Mouse (Mus musculus): ENCODE measurements around the gene Rbm39. TPM values are rescaled to one million over a fixed set of nuclear protein-coding genes. Genes with fewer than 3 reads are reported as not detected.

Rbm39 gene
- polyA plus RNA-seq (2014; fragmentation: Nextera tagmentation; extraction: Ambion mirVana): 723 and 726 TPM in 2 replicates

DNA sequence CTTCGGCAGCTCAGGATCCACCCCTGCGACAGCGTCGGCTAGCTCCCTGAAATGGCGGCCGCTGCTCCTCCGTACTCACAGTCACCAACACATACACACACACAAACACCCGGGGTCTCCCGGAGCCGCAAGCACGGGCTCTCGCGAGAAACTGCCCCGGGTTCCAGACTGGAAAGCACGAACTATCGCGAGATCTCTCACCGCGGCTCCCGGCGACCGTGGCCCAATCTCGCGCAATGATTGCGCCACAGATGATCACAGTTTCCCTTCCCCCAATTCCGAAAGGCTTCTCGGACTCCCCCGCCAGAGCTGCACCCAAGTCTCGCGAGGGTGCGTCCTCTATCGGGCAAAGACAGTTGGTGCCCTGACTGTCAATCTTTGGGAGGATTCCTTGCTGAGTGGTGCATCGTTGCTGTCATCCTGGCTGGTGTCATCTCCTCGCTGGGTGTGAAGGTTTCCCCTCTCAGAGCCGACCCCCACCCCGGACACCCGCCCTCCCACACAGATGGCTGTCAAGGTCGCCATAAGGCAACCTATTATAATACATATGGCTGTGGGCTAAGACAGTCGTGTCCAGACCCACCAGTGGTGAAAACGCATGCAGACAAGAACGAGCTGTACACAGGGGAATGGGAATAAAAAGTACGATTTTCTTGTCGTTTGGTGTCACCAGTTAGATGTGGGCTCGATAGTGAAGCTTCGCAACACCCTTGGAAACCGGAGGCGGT is at the start of gene Rbm39:
Gene Rbm39 (minus strand): TSS at position 145 of the 728 bp plus-strand sequence.
- Histone ChIP-seq H3K4me1 (ENCODE audit: control insufficient read depth, insufficient read depth, low read length) (peaks cover 4% of the 10 kb centered on the region; the same call in 1 of the 2 replicates), H3K4me3 (ENCODE audit: low read depth, low read length) (peak within 1 kb of the TSS; percentile 99), H3K27me3 (ENCODE audit: control insufficient read depth, insufficient read depth, low read length) (no peaks in the 10 kb centered on the region), H3K27ac (replicated peaks; ENCODE audit: low read depth, low read length) (peak within 1 kb of the TSS; percentile 93), H3K9ac (ENCODE audit: low read length) (peak within 1 kb of the TSS; percentile 100), H3K36me3 (ENCODE audit: control insufficient read depth, insufficient read depth, low read length) (peaks cover 13% of the 10 kb centered on the region), H3K4me2 (ENCODE audit: low read depth, severe bottlenecking) (peak within 1 kb of the TSS; percentile 78), H3K9me3 (ENCODE audit: control insufficient read depth, low read length) (no peaks in the 10 kb centered on the region)
- WGBS: under 1% methylated on average over 47 of the region's 47 CpGs
- ATAC-seq (ENCODE audit: insufficient number of reproducible peaks, low FRiP score, low TSS enrichment, low read depth): peak; percentile 95
- peak; percentile 100 for DNase-seq (ENCODE audit: low spot score)

DNA sequence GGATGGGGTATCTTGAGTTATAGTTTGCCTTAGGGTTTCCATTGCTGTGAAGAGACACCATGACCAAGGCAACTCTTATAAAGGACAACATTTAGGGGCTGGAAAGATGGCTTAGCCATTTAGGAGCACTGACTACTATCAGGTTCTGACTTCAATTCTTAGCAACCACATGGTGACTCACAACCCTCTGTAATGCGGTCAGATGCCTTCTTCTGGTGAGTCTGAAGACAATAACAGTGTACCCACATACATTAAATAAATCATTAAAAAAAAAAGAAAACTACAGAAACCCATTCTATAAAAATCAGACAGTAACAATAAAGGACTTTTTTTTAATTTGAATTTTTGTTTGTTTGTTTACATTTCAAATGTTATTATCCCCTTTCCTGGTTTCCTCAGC is 49.1 kb upstream of the Rbm39 start:
- H3K27ac ChIP-seq (replicated peaks; ENCODE audit: low read depth, low read length): no peak overlapping the region
- H3K4me1 ChIP-seq (ENCODE audit: control insufficient read depth, insufficient read depth, low read length): 0 out of 2 replicates have a peak, but pooled peaks cover under 1% of the 10 kb centered on the region
- DNase-seq (ENCODE audit: low spot score) (no peak), ATAC-seq (ENCODE audit: insufficient number of reproducible peaks, low FRiP score, low TSS enrichment, low read depth) (no peak)
- H3K4me3 ChIP-seq (ENCODE audit: low read depth, low read length): no peak overlapping the region
- no peak overlapping the region for H3K4me2 ChIP-seq (ENCODE audit: low read depth, severe bottlenecking)
- H3K9me3 ChIP-seq (ENCODE audit: control insufficient read depth, low read length): no peaks in the 10 kb centered on the region
- 95% methylated on average over 1 of the region's 1 CpGs for WGBS
- no peak overlapping the region for H3K9ac ChIP-seq (ENCODE audit: low read length)
- peaks cover 2% of the 10 kb centered on the region; the same call in 1 of the 2 replicates for H3K36me3 ChIP-seq (ENCODE audit: control insufficient read depth, insufficient read depth, low read length)
- H3K27me3 ChIP-seq (ENCODE audit: control insufficient read depth, insufficient read depth, low read length): no peaks in the 10 kb centered on the region

DNA sequence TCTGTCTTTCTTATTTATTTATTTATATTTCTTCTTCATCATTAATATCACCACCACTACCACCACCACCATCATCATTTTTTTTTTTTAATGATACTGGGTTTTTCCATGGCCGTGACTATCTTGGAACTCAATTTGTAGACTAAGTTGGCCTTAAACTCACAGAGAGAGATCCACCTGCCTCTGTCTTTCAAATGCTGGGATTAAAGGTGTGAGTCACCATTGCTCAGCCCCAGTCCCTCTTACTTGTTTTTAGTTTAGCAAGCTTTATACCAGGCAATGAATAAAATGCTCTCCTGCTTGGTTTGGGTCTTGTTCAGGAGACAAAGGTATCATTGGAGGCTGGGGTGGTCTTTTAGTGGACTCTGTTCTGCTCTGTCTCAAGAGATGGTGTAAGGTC is 47.7 kb upstream of the Rbm39 start:
- 91% methylated on average over 1 of the region's 1 CpGs for WGBS
- DNase-seq (ENCODE audit: low spot score) (no peak), ATAC-seq (ENCODE audit: insufficient number of reproducible peaks, low FRiP score, low TSS enrichment, low read depth) (no peak)
- no peak overlapping the region for H3K4me3 ChIP-seq (ENCODE audit: low read depth, low read length)
- no peaks in the 10 kb centered on the region for H3K4me1 ChIP-seq (ENCODE audit: control insufficient read depth, insufficient read depth, low read length)
- no peak overlapping the region for H3K9ac ChIP-seq (ENCODE audit: low read length)
- peaks cover 2% of the 10 kb centered on the region; the same call in 1 of the 2 replicates for H3K36me3 ChIP-seq (ENCODE audit: control insufficient read depth, insufficient read depth, low read length)
- no peaks in the 10 kb centered on the region for H3K9me3 ChIP-seq (ENCODE audit: control insufficient read depth, low read length)
- H3K4me2 ChIP-seq (ENCODE audit: low read depth, severe bottlenecking): no peak overlapping the region
- H3K27me3 ChIP-seq (ENCODE audit: control insufficient read depth, insufficient read depth, low read length): no peaks in the 10 kb centered on the region
- no peak overlapping the region for H3K27ac ChIP-seq (replicated peaks; ENCODE audit: low read depth, low read length)

DNA sequence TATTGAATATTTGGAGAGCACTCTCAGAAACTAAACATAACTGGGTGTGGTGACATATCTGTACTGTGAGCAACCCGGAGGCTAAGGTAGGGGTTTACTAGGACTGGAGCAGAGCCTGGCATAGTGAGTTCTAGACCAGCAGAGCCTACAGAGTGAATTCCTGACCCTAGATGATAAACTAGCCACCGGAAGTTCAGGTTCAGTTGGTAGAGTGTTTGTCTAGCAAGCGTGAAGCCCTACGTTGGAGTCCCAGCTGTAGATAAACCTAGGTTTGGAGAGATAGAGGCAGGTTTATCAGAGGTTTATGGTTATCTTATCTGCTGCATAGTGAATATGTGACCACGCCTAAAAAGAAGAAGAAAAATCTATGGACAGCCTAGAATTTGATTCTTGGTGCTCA is 44.0 kb upstream of the Rbm39 start:
- 90% methylated on average over 5 of the region's 5 CpGs for WGBS
- Histone ChIP-seq H3K27ac (replicated peaks; ENCODE audit: low read depth, low read length) (no peak overlapping the region), H3K4me1 (ENCODE audit: control insufficient read depth, insufficient read depth, low read length) (no peaks in the 10 kb centered on the region), H3K4me3 (ENCODE audit: low read depth, low read length) (no peak overlapping the region), H3K9ac (ENCODE audit: low read length) (no peak overlapping the region), H3K27me3 (ENCODE audit: control insufficient read depth, insufficient read depth, low read length) (no peaks in the 10 kb centered on the region), H3K36me3 (ENCODE audit: control insufficient read depth, insufficient read depth, low read length) (peaks cover 2% of the 10 kb centered on the region; the same call in 1 of the 2 replicates), H3K4me2 (ENCODE audit: low read depth, severe bottlenecking) (no peak overlapping the region), H3K9me3 (ENCODE audit: control insufficient read depth, low read length) (no peaks in the 10 kb centered on the region)
- DNase-seq (ENCODE audit: low spot score): no peak
- ATAC-seq (ENCODE audit: insufficient number of reproducible peaks, low FRiP score, low TSS enrichment, low read depth): no peak

DNA sequence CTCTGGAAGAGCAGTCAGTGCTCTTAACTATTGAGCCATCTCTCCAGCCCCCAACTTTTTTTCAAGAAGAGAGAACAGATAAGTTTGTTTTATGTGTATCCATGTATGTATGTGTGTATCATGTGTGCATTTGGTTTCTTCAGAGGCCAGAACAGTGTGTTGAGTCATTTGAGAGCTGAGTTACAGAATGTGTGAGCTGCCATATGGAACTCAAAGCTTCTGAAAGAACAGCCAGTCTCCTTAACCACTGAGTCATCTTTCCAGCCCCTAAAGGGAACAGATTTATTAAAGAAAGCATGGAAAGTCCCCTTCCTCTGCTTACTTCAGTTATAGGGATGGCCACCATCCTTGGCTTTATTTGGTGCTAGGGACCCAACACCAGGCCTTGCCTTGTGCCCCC is 42.1 kb upstream of the Rbm39 start:
- no peaks in the 10 kb centered on the region for H3K4me1 ChIP-seq (ENCODE audit: control insufficient read depth, insufficient read depth, low read length)
- no peak for ATAC-seq (ENCODE audit: insufficient number of reproducible peaks, low FRiP score, low TSS enrichment, low read depth)
- no peak overlapping the region for H3K4me2 ChIP-seq (ENCODE audit: low read depth, severe bottlenecking)
- no peaks in the 10 kb centered on the region for H3K9me3 ChIP-seq (ENCODE audit: control insufficient read depth, low read length)
- no peaks in the 10 kb centered on the region for H3K27me3 ChIP-seq (ENCODE audit: control insufficient read depth, insufficient read depth, low read length)
- H3K4me3 ChIP-seq (ENCODE audit: low read depth, low read length): no peak overlapping the region
- no peak overlapping the region for H3K27ac ChIP-seq (replicated peaks; ENCODE audit: low read depth, low read length)
- H3K36me3 ChIP-seq (ENCODE audit: control insufficient read depth, insufficient read depth, low read length): peaks cover 2% of the 10 kb centered on the region; the same call in 1 of the 2 replicates
- no peak for DNase-seq (ENCODE audit: low spot score)
- H3K9ac ChIP-seq (ENCODE audit: low read length): no peak overlapping the region

DNA sequence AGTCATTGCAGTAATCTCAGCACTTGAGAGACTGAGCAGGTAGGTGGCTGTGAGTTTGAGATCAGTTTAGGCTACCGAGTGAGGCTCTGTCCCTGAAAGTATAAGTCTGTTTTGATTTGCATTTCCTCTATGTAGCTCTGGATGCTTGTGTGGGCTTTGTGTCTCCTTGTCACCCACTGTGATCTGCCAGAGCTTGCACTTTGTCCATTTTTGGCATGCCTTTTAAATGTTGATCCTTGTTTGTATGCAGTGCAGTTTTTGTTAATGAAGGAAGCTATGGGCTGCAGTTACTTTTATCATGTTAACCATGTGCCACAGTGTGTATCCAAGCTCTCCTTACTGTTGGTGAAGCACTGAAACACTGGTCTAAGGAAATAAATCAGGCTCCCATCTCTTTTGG is 37.7 kb upstream of the Rbm39 start:
- 86% methylated on average over 1 of the region's 1 CpGs for WGBS
- no peak for ATAC-seq (ENCODE audit: insufficient number of reproducible peaks, low FRiP score, low TSS enrichment, low read depth)
- no peak overlapping the region for H3K4me2 ChIP-seq (ENCODE audit: low read depth, severe bottlenecking)
- no peak overlapping the region for H3K4me3 ChIP-seq (ENCODE audit: low read depth, low read length)
- H3K27me3 ChIP-seq (ENCODE audit: control insufficient read depth, insufficient read depth, low read length): no peaks in the 10 kb centered on the region
- H3K9me3 ChIP-seq (ENCODE audit: control insufficient read depth, low read length): no peaks in the 10 kb centered on the region
- no peak overlapping the region for H3K27ac ChIP-seq (replicated peaks; ENCODE audit: low read depth, low read length)
- H3K36me3 ChIP-seq (ENCODE audit: control insufficient read depth, insufficient read depth, low read length): peaks cover 2% of the 10 kb centered on the region; the same call in 1 of the 2 replicates
- H3K9ac ChIP-seq (ENCODE audit: low read length): no peak overlapping the region
- no peak for DNase-seq (ENCODE audit: low spot score)
- H3K4me1 ChIP-seq (ENCODE audit: control insufficient read depth, insufficient read depth, low read length): no peaks in the 10 kb centered on the region

DNA sequence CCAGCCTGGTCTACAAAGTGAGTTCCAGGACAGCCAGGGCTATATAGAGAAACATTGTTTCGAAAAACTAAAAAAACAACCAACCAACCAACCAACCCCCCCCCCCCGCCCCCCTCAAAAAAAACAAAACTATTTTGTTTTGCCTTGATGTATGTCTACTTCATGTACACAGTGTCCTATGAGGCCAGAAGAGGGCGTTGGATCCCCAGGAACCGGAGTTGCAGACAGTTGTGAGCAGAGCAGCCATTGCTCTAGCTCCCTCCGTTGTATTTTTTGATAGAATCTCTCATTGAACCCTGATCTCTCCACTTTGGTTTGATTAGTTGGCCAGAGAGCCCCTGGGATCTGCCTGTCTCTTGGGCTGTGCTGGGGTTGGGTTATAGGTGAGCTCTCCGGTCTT is 23.9 kb upstream of the Rbm39 start:
- WGBS: 92% methylated on average over 6 of the region's 6 CpGs
- Histone ChIP-seq H3K4me1 (ENCODE audit: control insufficient read depth, insufficient read depth, low read length) (peaks cover 7% of the 10 kb centered on the region), H3K9me3 (ENCODE audit: control insufficient read depth, low read length) (no peaks in the 10 kb centered on the region), H3K36me3 (ENCODE audit: control insufficient read depth, insufficient read depth, low read length) (peaks cover 8% of the 10 kb centered on the region), H3K9ac (ENCODE audit: low read length) (no peak overlapping the region), H3K27ac (replicated peaks; ENCODE audit: low read depth, low read length) (no peak overlapping the region), H3K4me3 (ENCODE audit: low read depth, low read length) (no peak overlapping the region), H3K27me3 (ENCODE audit: control insufficient read depth, insufficient read depth, low read length) (no peaks in the 10 kb centered on the region), H3K4me2 (ENCODE audit: low read depth, severe bottlenecking) (no peak overlapping the region)
- ATAC-seq (ENCODE audit: insufficient number of reproducible peaks, low FRiP score, low TSS enrichment, low read depth) (no peak), DNase-seq (ENCODE audit: low spot score) (no peak)

DNA sequence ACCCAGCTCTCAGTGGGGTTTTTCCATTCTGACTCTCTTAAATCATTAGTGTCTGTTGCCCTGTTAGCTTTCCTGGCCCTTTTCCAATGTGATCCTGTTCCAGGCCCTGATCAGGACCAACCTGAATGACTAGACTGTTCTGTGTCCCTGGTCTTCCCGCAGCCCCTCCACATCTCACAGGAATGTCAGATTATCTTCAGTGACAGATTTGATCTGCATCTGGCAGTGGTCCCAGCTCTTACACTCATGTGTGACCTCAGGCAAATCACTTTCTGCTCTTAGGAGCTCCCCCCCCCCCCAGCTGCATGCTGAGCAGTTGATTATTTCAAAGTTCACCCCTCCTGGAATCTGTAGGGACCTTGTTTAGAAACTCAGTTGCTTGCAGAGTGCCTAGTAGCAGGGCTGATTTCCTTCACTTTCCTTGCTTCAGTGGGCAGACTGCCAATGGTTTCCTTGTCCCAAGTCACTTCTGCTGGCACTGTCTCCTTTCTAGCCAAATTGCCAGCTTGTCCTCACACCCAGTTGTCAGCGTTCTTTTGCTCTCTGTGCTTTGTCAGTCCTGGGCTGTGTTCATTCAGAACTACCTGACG is 22.9 kb upstream of the Rbm39 start:
- H3K9ac ChIP-seq (ENCODE audit: low read length): no peak overlapping the region
- no peak for DNase-seq (ENCODE audit: low spot score)
- no peak overlapping the region for H3K4me3 ChIP-seq (ENCODE audit: low read depth, low read length)
- no peak overlapping the region; the same call in 1 of the 2 replicates for H3K27ac ChIP-seq (replicated peaks; ENCODE audit: low read depth, low read length)
- peaks cover 13% of the 10 kb centered on the region for H3K4me1 ChIP-seq (ENCODE audit: control insufficient read depth, insufficient read depth, low read length)
- peaks cover 8% of the 10 kb centered on the region for H3K36me3 ChIP-seq (ENCODE audit: control insufficient read depth, insufficient read depth, low read length)
- no peaks in the 10 kb centered on the region for H3K9me3 ChIP-seq (ENCODE audit: control insufficient read depth, low read length)
- no peak for ATAC-seq (ENCODE audit: insufficient number of reproducible peaks, low FRiP score, low TSS enrichment, low read depth)
- H3K4me2 ChIP-seq (ENCODE audit: low read depth, severe bottlenecking): no peak overlapping the region
- H3K27me3 ChIP-seq (ENCODE audit: control insufficient read depth, insufficient read depth, low read length): no peaks in the 10 kb centered on the region
- WGBS: 84% methylated on average over 3 of the region's 3 CpGs

Measured in limb, embryonic 11.5 days (tissue).